Mouse (Mus musculus): Measurements from ENCODE around the gene Myo6.

DNA sequence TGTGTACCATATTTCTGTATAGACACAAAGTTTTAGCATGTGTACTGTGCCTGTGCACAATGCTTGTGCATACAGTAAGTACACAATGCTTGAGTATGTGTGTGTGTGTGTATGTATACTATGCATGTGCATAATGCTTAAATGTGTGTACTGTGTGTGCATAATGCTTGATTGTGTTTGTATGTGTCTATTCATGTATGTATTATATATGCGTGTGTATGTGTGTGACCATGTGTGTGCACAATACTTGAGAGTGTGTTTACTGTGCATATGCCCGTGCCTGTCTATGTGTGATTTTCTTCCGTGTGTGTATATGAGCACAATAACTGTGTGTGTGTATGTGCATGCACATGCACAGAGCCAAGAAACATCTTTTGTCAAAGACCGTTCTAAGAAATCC lies 141.6 kb downstream of the Myo6 start:
- TF ChIP-seq CTCF (IDR thresholded peaks at IDR 0.05; ENCODE audit: extremely low read depth, insufficient read length, insufficient replicate concordance, low read depth, low read length) = no peak
- TF ChIP-seq POLR2A (IDR thresholded peaks at IDR 0.05; ENCODE audit: low read depth, low read length) = no peak
